Mouse (Mus musculus) spleen, embryonic (tissue): Measurements from ENCODE around the gene Mrgprb5.
"Not testable (repeated sequence)": the region's sequence is repeated elsewhere in the genome, so short reads cannot be mapped to it uniquely, and the experiment has no call there.

Experiments
- CTCF ChIA-PET: fragments of 350-600 bp; sonication (Branson Sonifier 250); formaldehyde crosslinking; loops from one replicate; lab custom pipeline; 2022; lab: Charles Lee

Gene Mrgprb5

DNA sequence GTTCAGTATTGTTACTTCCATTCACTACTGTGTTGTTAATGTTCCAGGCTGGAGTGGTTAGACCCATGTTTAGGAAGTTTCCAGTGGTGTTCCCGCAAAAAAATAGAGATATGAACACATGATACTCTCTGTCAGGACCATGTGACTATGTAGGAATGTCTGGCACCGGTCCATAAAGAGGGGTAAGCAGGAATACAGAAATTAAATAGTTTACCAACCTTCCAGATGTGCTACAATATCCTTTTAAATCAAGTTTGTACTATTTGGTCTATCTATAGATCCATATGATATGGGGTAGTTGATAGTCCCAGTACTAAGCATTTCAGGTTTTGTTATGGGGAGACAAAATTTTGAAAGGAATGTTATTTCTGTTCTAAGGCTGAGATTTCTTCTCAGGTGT lies at the start of gene Mrgprb5:
TSS of gene Mrgprb5 (minus strand) at position 101 of the 400 bp plus-strand sequence.
- CTCF ChIA-PET: no interaction called here

DNA sequence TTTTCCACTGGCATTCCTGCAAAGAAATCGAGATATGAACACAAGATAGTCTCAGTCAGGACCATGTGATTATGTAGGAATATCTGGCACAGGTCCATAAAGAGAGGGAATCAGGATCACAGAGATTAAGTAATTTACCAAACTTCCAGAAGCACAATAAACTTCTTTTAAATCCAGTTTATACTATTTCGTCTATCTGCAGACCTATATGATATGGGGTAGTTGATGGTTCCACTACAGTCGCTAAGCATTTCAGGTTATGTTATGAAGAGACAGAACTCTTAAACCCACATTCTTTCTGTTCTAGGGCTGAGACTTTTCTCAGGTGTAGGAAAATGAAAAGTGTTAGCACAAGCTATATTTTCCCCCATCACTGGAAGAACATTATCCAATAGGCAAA lies 30.4 kb upstream of the Mrgprb5 start, which contains the start of gene Mrgprb4:
TSS of gene Mrgprb4 (minus strand) at position 101 of the 400 bp plus-strand sequence.
- CTCF ChIA-PET: no interaction called here

GRCm38 (mm10) chr7:48167471-48167870 lies 1.3 kb downstream of the Mrgprb5 start:
- CTCF ChIA-PET: interaction anchor here (0.7 kb wide), 1 partner anchor 115 kb away, joined by 3 read pairs; no protein-coding TSS in a partner anchor

DNA sequence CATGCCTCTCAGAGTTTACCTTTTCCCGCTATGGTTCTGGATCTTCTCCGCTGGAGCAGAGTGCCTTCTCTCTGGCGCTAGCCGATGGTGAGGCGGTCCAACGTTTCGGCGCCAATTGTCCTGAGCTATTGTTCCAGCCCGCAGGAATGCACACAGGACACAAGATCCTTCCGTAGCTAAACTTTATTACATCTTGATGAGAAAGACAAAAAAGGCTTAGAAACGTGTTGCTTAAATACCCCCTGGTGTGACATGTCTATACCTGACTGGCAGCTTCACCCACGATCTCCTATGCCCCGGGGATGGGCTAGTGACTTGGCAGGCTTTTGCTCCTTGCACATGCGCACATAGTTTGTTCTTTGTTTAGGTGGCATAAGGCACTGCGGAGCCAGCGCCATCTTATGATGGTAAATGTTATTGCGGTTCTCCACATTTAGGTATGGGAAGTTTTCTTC lies 30.5 kb downstream of the Mrgprb5 start:
- CTCF ChIA-PET: no interaction called here

- CTCF ChIA-PET: no interaction called here
Observed at GRCm38 (mm10) chr7:48137216-48138077, 31.4 kb downstream of the Mrgprb5 start.

GRCm38 (mm10) chr7:48132674-48133073 lies 36.1 kb downstream of the Mrgprb5 start:
- CTCF ChIA-PET: no interaction called here

DNA sequence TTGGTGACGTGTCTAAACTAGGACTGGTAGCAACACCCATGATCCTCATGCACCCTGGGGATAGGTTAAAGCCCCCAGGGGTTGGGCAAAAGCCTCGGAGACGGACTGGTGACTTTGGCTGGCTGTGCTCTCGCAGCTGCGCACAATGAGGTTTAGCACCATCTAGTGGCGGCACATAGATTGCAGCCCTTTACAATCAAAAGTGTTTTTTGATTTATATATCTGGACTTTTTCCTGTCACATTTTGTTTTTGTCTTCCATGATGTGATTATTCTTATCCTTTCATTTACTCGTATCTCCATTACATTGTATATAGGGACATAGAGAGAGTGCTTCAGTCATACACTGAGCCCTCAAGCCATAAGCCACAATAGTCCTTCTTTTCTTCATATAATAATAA lies 36.6 kb downstream of the Mrgprb5 start:
- CTCF ChIA-PET: not testable (repeated sequence)

DNA sequence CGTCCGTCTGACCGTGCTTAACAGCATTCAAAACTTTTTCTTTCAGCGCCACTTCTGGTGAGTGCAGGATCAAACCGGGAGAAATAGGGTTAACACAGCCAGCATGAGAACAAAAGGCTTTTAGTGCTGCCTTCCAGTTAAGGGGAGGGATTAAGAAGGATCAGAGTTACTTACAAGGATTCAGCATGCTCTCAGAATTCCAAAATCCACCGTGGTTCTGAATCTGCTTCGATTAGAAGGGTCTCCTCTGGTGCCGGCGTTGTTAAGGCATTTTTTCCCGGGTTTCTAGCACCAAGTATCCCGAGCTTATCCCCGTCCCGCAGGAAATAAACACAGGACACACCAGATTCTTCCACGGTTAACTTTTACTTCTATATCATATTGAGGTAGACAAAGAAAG lies 37.0 kb downstream of the Mrgprb5 start:
- CTCF ChIA-PET: not testable (repeated sequence)

GRCm38 (mm10) chr7:48123806-48124205 lies 45.0 kb downstream of the Mrgprb5 start:
- CTCF ChIA-PET: no interaction called here
